Mouse (Mus musculus): ENCODE data around the gene Pabpc4. TPM values are rescaled to one million over a fixed set of nuclear protein-coding genes. Genes with fewer than 3 reads are reported as not detected.
A peak's percentile ranks its signal among the peaks of the same experiment; 100 is the strongest.
"Not testable (repeated sequence)": the region's sequence is repeated elsewhere in the genome, so short reads cannot be mapped to it uniquely, and the experiment has no call there.

Gene Pabpc4
- total and polyA plus RNA-seq, 2 experiments from 2014 or later = 23.5 to 85.4 TPM

DNA sequence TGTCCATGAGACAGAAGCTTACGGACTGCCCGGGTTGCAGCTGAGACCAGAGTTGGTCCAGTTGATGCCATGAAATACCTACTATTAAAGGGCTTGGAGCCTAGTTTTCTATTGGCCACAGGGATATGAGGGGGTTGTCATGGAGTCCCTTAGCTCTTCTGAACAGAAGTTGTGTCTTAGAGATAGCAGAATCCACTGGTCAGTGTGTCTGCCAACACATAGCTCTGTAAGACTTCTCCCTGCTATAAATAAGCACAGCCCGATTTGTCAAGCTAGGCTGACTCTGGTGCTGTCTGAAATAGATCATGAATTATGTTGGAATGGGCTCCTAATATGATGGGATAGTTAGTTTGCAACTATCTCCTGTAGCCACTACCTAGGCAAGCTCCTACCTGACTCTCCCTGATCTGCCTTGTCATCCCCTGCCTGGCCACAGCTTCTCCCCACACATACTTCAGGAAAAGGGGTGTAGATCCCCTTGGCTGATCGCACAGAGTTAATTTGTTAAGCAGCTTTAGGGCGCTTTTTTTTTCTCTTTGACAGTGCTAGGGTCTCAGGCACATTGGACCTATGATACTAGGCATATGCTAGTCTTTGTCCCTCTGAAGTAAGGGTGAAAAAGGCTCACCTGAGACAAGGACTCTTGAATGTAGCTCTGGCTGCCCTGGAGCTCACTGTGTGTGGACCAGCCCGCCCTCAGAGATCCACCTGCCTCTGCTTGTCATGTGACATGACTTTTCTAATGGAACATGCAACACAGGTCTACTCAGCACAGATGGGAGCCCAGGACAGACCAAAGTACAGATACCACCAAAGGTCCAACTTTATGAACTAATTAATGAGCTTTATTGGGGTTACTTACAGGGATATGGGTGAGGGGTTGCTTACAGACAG is 22.8 kb downstream of the Pabpc4 start:
- WGBS = 84% methylated on average over 6 of the region's 6 CpGs
- H3K4me3 ChIP-seq (ENCODE audit: low read depth, low read length) = peak overlapping the region; percentile 58; the same call in 1 of the 2 replicates
- H3K27me3 ChIP-seq (ENCODE audit: insufficient read depth, low read length) = no peaks in the 10 kb centered on the region
- H3K27ac ChIP-seq (ENCODE audit: low read depth, low read length) = no peak overlapping the region
- peak overlapping the region; percentile 53; the same call in 1 of the 2 replicates for H3K9ac ChIP-seq (replicated peaks; ENCODE audit: low read length, poor library complexity, severe bottlenecking)
- ATAC-seq (ENCODE audit: low FRiP score) (no peak), DNase-seq (ENCODE audit: low spot score) (no peak)
- peak overlapping the region; percentile 71 for H3K4me2 ChIP-seq (ENCODE audit: low read depth, low read length, poor library complexity, severe bottlenecking)
- H3K4me1 ChIP-seq (ENCODE audit: insufficient read depth, low read length) = peaks cover 7% of the 10 kb centered on the region
- no peaks in the 10 kb centered on the region for H3K9me3 ChIP-seq (ENCODE audit: low read length)
- TF ChIP-seq CTCF (IDR thresholded peaks at IDR 0.05) = no peak
- peaks cover 28% of the 10 kb centered on the region for H3K36me3 ChIP-seq (ENCODE audit: insufficient read depth, low read length)

DNA sequence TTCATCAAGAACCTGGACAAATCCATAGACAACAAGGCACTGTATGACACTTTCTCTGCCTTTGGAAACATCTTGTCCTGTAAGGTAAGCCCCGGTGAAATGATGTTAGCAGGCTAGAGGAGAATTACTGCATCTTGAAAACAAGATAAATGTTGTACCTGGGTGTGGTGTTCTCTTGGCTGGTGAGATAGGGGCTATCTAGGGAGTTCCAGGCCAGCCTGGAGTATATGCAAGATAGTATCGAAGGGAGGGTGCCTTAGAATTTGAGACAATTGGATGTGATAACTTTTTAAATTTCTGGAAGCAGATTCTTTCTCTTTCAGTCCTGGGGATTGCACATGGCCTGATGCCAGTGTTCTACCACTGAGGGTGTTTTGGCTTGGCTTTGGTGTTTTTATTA is 24.6 kb downstream of the Pabpc4 start:
- H3K4me2 ChIP-seq (ENCODE audit: low read depth, low read length, poor library complexity, severe bottlenecking) = no peak overlapping the region
- H3K9ac ChIP-seq (replicated peaks; ENCODE audit: low read length, poor library complexity, severe bottlenecking) = no peak overlapping the region
- no peak overlapping the region for H3K4me3 ChIP-seq (ENCODE audit: low read depth, low read length)
- DNase-seq (ENCODE audit: low spot score) = no peak
- no peak for ATAC-seq (ENCODE audit: low FRiP score)
- H3K9me3 ChIP-seq (ENCODE audit: low read length) = no peaks in the 10 kb centered on the region
- H3K4me1 ChIP-seq (ENCODE audit: insufficient read depth, low read length) = peaks cover 7% of the 10 kb centered on the region
- 92% methylated on average over 2 of the region's 2 CpGs for WGBS
- TF ChIP-seq CTCF (IDR thresholded peaks at IDR 0.05) = no peak
- H3K27ac ChIP-seq (ENCODE audit: low read depth, low read length) = no peak overlapping the region
- H3K27me3 ChIP-seq (ENCODE audit: insufficient read depth, low read length) = no peaks in the 10 kb centered on the region
- peaks cover 34% of the 10 kb centered on the region for H3K36me3 ChIP-seq (ENCODE audit: insufficient read depth, low read length)

DNA sequence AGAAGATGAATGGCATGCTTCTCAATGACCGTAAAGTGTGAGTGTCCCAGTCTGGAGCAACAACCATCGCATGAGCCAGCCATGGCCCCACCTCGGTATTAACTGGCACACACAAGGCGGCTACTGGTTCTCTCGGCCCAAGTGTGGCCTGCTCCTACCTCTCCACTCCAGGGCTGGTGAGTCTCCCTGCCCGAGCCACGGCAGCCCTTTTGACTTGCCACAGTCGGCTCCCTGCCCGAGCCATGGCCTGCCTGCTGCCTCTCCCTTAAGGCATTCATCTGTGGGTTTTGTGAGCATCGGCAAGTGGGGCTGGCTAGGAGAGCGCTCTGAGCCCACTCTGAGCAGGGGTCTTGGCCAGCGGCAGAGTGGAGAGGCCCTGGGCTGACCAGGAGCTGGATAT is 26.9 kb downstream of the Pabpc4 start:
- DNase-seq (ENCODE audit: low spot score) = no peak
- H3K9ac ChIP-seq (replicated peaks; ENCODE audit: low read length, poor library complexity, severe bottlenecking) = no peak overlapping the region
- H3K36me3 ChIP-seq (ENCODE audit: insufficient read depth, low read length) = peaks cover 51% of the 10 kb centered on the region
- H3K9me3 ChIP-seq (ENCODE audit: low read length) = no peaks in the 10 kb centered on the region
- H3K4me3 ChIP-seq (ENCODE audit: low read depth, low read length) = no peak overlapping the region
- no peak overlapping the region for H3K27ac ChIP-seq (ENCODE audit: low read depth, low read length)
- WGBS = 91% methylated on average over 12 of the region's 12 CpGs
- no peaks in the 10 kb centered on the region for H3K27me3 ChIP-seq (ENCODE audit: insufficient read depth, low read length)
- TF ChIP-seq CTCF (IDR thresholded peaks at IDR 0.05) = no peak
- ATAC-seq (ENCODE audit: low FRiP score) = no peak
- no peak overlapping the region for H3K4me2 ChIP-seq (ENCODE audit: low read depth, low read length, poor library complexity, severe bottlenecking)
- peaks cover 7% of the 10 kb centered on the region for H3K4me1 ChIP-seq (ENCODE audit: insufficient read depth, low read length)

DNA sequence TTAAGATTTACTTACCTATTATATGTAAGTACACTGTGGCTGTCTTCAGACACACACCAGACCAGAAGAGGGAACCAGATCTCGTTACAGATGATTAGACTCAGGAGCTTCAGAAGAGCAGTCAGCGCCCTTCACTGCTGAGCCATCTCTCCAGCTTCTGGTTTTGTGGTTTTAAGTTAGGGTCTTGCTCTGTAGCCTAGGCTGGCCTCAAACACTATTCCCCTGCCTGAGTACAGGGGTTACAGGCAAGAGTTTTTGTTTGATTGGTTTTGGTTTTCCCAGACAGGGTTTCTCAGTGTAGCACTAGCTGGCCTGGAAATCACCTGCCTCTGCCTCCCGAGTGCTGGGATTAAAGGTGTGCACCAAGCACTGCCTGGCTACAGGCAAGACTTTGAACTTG is 30.2 kb downstream of the Pabpc4 start:
- Histone ChIP-seq H3K36me3 (ENCODE audit: insufficient read depth, low read length) (peaks cover 73% of the 10 kb centered on the region), H3K27ac (ENCODE audit: low read depth, low read length) (no peak overlapping the region), H3K4me1 (ENCODE audit: insufficient read depth, low read length) (no peaks in the 10 kb centered on the region), H3K27me3 (ENCODE audit: insufficient read depth, low read length) (no peaks in the 10 kb centered on the region), H3K4me2 (ENCODE audit: low read depth, low read length, poor library complexity, severe bottlenecking) (no peak overlapping the region), H3K9ac (replicated peaks; ENCODE audit: low read length, poor library complexity, severe bottlenecking) (no peak overlapping the region), H3K4me3 (ENCODE audit: low read depth, low read length) (no peak overlapping the region), H3K9me3 (ENCODE audit: low read length) (no peaks in the 10 kb centered on the region)
- WGBS = 87% methylated on average over 3 of the region's 3 CpGs
- ATAC-seq (ENCODE audit: low FRiP score) (no peak), DNase-seq (ENCODE audit: low spot score) (no peak)
- no peak for TF ChIP-seq CTCF (IDR thresholded peaks at IDR 0.05)

DNA sequence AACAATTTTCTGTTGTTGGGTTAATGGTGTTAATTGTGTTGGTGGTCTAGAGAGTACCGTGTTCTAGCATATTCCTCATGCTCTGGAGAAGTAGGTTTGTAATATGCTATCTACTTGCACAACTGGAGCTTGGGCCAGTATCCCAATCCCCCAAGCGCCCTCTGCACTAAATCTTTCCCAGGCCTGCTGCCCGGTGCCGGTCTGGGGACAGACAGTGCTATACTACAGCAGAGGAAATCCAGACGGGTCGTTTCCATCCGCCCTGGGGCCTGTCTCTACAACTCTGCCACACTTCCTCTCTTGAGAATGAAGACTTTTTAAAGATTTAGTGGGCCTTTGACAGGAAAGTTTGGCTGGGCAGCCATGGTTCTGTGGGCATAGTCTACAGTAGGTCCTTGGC is 30.8 kb downstream of the Pabpc4 start:
- WGBS = 84% methylated on average over 7 of the region's 7 CpGs
- Histone ChIP-seq H3K4me1 (ENCODE audit: insufficient read depth, low read length) (no peaks in the 10 kb centered on the region), H3K9me3 (ENCODE audit: low read length) (no peaks in the 10 kb centered on the region), H3K27ac (ENCODE audit: low read depth, low read length) (no peak overlapping the region), H3K36me3 (ENCODE audit: insufficient read depth, low read length) (peaks cover 72% of the 10 kb centered on the region), H3K27me3 (ENCODE audit: insufficient read depth, low read length) (no peaks in the 10 kb centered on the region), H3K4me3 (ENCODE audit: low read depth, low read length) (no peak overlapping the region), H3K4me2 (ENCODE audit: low read depth, low read length, poor library complexity, severe bottlenecking) (no peak overlapping the region), H3K9ac (replicated peaks; ENCODE audit: low read length, poor library complexity, severe bottlenecking) (no peak overlapping the region)
- TF ChIP-seq CTCF (IDR thresholded peaks at IDR 0.05) = no peak
- ATAC-seq (ENCODE audit: low FRiP score) (no peak), DNase-seq (ENCODE audit: low spot score) (no peak)

DNA sequence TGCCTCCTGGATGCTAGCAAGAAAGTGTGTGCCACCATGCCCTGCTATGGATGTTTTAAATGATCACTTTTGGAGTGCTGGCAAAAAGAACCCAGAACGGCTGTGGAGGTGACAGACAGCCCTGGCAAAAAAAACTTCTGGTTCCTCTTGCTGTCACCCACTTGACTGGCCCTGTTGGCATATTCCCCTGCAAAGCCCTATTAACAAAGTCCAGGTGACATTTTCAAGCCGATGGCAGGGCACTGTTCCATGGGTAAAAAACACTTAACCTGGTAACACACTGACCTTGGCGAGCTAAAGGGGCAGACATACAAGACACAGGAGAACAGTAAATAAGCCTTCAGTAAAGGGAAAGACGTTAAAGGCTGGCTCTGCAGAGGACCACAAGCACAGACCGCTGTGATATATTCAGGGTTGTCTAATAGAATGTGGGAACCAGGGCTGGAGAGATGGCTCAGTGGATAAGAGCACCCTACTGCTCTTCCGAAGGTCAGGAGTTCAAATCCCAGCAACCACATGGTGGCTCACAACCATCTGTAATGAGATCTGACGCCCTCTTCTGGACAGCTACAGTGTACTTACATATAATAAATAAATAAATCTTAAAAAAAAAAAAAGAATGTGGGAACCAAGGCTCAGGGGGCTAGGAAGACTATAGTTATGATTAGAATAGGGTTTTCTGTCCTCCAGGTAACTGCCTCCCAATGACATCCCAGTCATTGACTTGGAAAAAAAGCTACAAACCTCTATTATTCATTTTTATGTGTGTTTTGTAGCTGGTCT is 31.7 kb downstream of the Pabpc4 start:
- Histone ChIP-seq H3K4me2 (ENCODE audit: low read depth, low read length, poor library complexity, severe bottlenecking) (no peak overlapping the region), H3K9ac (replicated peaks; ENCODE audit: low read length, poor library complexity, severe bottlenecking) (no peak overlapping the region), H3K4me1 (ENCODE audit: insufficient read depth, low read length) (no peaks in the 10 kb centered on the region), H3K27ac (ENCODE audit: low read depth, low read length) (no peak overlapping the region), H3K27me3 (ENCODE audit: insufficient read depth, low read length) (no peaks in the 10 kb centered on the region), H3K9me3 (ENCODE audit: low read length) (no peaks in the 10 kb centered on the region), H3K4me3 (ENCODE audit: low read depth, low read length) (no peak overlapping the region), H3K36me3 (ENCODE audit: insufficient read depth, low read length) (peaks cover 68% of the 10 kb centered on the region)
- peak; percentile 18; the same call in 1 of the 2 replicates for TF ChIP-seq CTCF (IDR thresholded peaks at IDR 0.05)
- DNase-seq (ENCODE audit: low spot score) (peak; percentile 10), ATAC-seq (ENCODE audit: low FRiP score) (no peak)
- WGBS = 83% methylated on average over 7 of the region's 7 CpGs

DNA sequence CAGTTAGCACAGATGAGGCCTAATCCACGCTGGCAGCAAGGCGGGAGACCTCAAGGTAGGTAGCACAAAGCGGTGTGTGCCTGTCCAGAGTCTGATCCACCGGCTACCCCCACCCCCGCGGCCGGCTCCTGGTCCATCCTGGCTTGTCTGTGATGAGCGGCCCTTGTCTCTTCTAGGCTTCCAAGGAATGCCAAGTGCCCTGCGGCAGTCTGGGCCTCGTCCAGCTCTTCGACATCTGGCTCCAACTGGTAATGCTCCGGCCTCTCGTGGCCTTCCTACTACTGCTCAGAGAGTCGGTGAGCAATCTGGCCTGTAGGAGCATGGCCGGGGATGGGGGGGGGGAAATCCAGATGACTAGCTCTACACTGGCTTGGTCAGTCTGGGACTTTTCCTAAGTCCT is 32.9 kb downstream of the Pabpc4 start:
- ATAC-seq (ENCODE audit: low FRiP score); H3K9ac ChIP-seq (replicated peaks; ENCODE audit: low read length, poor library complexity, severe bottlenecking); H3K4me2 ChIP-seq (ENCODE audit: low read depth, low read length, poor library complexity, severe bottlenecking); H3K4me3 ChIP-seq (ENCODE audit: low read depth, low read length); H3K27me3 ChIP-seq (ENCODE audit: insufficient read depth, low read length); DNase-seq (ENCODE audit: low spot score); H3K27ac ChIP-seq (ENCODE audit: low read depth, low read length); H3K9me3 ChIP-seq (ENCODE audit: low read length); H3K4me1 ChIP-seq (ENCODE audit: insufficient read depth, low read length): not testable (repeated sequence)
- peaks cover 63% of the 10 kb centered on the region for H3K36me3 ChIP-seq (ENCODE audit: insufficient read depth, low read length)
- 94% methylated on average over 15 of the region's 15 CpGs for WGBS

All from midbrain, postnatal 0 days (tissue).